Mouse (Mus musculus) erythroblast, embryonic 14.5 days (primary cell): Measurements from ENCODE around the gene Dnaja4. TPM values are rescaled to one million over a fixed set of nuclear protein-coding genes. Genes with fewer than 3 reads are reported as not detected.

Experiments used
- H3K27me3 ChIP-seq: 2 replicates; pipeline ENCODE4 v1.6.1; 2012; ENCODE audit warnings: inconsistent platforms; ENCODE audit not compliant: control insufficient read depth
- H3K36me3 ChIP-seq: 2 replicates; pipeline ENCODE4 v1.6.1; 2012; ENCODE audit warnings: mild to moderate bottlenecking, inconsistent platforms; ENCODE audit not compliant: control insufficient read depth
- H3K4me1 ChIP-seq: 2 replicates; pipeline ENCODE4 v1.6.1; 2012; ENCODE audit warnings: inconsistent platforms; ENCODE audit not compliant: control insufficient read depth
- H3K4me3 ChIP-seq: replicated peaks from 2 replicates; pipeline ENCODE3; 2012; ENCODE audit warnings: moderate library complexity, mild to moderate bottlenecking, inconsistent platforms
- H3K9me3 ChIP-seq: 2 replicates; pipeline ENCODE4 v1.6.1; 2012; ENCODE audit warnings: low read length, inconsistent platforms, mixed read lengths; ENCODE audit not compliant: control insufficient read depth
- GATA1 ChIP-seq: IDR thresholded peaks from 2 replicates; pipeline ENCODE4 v1.6.1; 2012; ENCODE audit warnings: low read length, inconsistent platforms, mixed read lengths
- TAL1 ChIP-seq: IDR thresholded peaks from 3 replicates; pipeline ENCODE4 v1.6.1; 2012; ENCODE audit warnings: low read length, inconsistent platforms, mixed read lengths
- polyA plus RNA-seq: library from polyadenylated mRNA; stranded (reverse); fragments of >175 nt; gene quantifications from 2 replicates; pipeline ENCODE4 v1.2.3, GENCODE M21; 2012

Gene Dnaja4
- polyA plus RNA-seq, 1 experiment: 8.4 TPM

GRCm38 (mm10) chr9:54764561-54765217 lies 66.0 kb downstream of the Dnaja4 start, which contains the start of gene Crabp1:
TSS of gene Crabp1 (plus strand) at chr9:54764748.
- no peaks in the 10 kb centered on the region for H3K36me3 ChIP-seq
- no peaks in the 10 kb centered on the region for H3K4me1 ChIP-seq
- H3K4me3 ChIP-seq: no peak within 1 kb of the TSS
- H3K27me3 ChIP-seq: peaks cover 64% of the 10 kb centered on the region
- no peaks in the 10 kb centered on the region for H3K9me3 ChIP-seq
- TF ChIP-seq GATA1: no peak
- TF ChIP-seq TAL1: no peak

- Histone ChIP-seq H3K4me3 (no peak overlapping the region), H3K36me3 (no peaks in the 10 kb centered on the region), H3K4me1 (no peaks in the 10 kb centered on the region), H3K27me3 (peaks cover 70% of the 10 kb centered on the region), H3K9me3 (no peaks in the 10 kb centered on the region)
- TF ChIP-seq TAL1 (no peak), GATA1 (no peak)
These were observed 66.8 kb downstream of the Dnaja4 start for GRCm38 (mm10) chr9:54765336-54766085.

Other genes starting within 250 kb of the Dnaja4 start
- gene Dmxl2, start 197.2 kb upstream of the Dnaja4 start, polyA plus RNA-seq: 0.02 TPM in 1 of 2 replicates, not detected in the other
- not detected in 2 replicates for gene Sh2d7, start 159.9 kb upstream of the Dnaja4 start, polyA plus RNA-seq
- 0.04 and 0.08 TPM in 2 replicates for gene Cib2, start 138.7 kb upstream of the Dnaja4 start, polyA plus RNA-seq
- 0.99 and 1.1 TPM in 2 replicates for gene Idh3a, start 112.5 kb upstream of the Dnaja4 start, polyA plus RNA-seq
- not detected in 2 replicates for gene Acsbg1, start 37.0 kb upstream of the Dnaja4 start, polyA plus RNA-seq
- 1.2 and 2.7 TPM in 2 replicates for gene Wdr61, start 35.6 kb downstream of the Dnaja4 start, polyA plus RNA-seq
- not detected in 2 replicates for gene Crabp1, start 65.9 kb downstream of the Dnaja4 start, polyA plus RNA-seq
- gene Ireb2, start 164.9 kb downstream of the Dnaja4 start, polyA plus RNA-seq: 0.06 and 0.08 TPM in 2 replicates
- 0.01 TPM in 1 of 2 replicates, not detected in the other for gene Hykk, start 218.4 kb downstream of the Dnaja4 start, polyA plus RNA-seq